Mouse (Mus musculus) ovary, postnatal 14 days (tissue): Measurements from ENCODE around the gene Dgcr8.
A peak's percentile ranks its signal among the peaks of the same experiment; 100 is the strongest.

Source experiments
- DNase-seq: peaks from one replicate; pipeline ENCODE4 v3.0.0; 2022; ENCODE audit warnings: low spot score

Gene Dgcr8

DNA sequence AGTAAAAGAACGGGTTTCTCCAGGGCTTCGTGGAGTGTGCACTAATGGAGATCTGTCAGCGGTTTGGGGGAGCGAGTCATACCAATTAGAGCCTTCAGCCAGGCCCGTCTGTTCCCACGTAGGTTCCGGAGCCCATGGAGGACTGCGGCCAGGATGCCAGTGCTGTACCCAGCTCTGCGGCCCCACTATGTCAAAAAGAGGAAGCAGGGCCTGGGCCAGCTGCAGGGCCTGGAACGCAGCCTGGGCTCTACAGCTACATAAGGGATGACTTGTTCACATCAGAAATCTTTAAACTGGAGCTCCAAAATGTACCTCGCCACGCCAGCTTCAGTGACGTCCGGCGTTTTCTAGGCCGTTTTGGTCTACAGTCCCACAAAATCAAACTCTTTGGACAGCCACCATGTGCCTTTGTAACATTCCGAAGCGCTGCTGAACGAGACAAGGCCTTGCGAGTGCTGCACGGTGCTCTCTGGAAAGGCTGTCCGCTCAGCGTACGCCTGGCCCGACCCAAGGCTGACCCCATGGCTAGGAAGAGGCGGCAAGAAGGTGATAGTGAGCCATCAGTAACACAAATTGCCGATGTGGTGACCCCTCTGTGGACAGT lies 39.6 kb downstream of the Dgcr8 start:
- DNase-seq = peak; percentile 38

DNA sequence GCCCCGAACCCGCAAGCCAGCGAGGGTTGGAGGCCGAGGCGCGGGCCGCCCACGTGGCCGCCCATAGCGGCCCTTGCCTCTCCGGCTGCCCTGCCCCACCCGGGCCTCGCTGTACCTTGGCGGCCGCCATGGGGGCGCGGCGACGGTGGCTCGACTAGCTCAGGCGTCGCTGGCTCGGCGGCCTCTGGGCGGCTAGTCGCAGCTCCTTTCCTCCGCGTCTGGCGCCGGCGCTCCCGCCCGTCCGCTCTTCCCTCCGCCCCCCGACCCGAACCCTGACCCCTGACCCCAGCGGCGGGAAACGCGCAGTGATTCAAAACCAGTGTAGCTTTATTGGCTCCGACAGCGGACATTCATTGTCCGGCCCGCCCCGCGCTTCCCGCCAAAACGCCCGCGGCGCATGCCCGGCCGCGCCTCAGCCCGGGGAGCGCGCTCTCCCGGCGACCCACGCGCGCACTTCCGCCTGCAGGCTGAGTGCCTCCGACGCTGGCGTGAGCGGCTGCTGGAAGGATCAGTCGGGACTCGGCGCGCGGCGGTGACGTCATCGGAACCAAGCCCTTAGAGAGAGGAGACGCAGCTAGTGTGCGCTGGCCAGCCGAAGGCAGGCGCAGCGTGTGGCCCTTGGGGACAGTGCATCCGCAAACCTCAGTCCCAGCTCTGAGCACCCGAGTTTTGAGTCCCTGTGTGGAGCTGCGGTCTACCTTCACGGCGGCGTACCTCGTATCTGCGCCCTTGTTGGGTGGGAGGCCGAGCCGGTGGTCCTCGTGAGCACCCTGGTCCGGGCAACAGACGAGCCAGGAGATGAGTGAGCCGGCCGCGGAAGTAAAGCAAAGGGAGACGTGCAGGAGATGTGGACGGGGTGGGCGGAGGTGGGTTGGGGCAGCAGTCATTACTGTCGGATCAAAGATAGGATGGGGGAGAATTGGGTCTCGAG lies 40.3 kb downstream of the Dgcr8 start, which contains the start of the genes Trmt2a and Ranbp1:
Gene Trmt2a, plus strand, starts transcription at position 247 of the 931 bp plus-strand sequence.
Gene Ranbp1, minus strand, starts transcription at position 300 of the 931 bp plus-strand sequence.
- peak; percentile 98 for DNase-seq

DNA sequence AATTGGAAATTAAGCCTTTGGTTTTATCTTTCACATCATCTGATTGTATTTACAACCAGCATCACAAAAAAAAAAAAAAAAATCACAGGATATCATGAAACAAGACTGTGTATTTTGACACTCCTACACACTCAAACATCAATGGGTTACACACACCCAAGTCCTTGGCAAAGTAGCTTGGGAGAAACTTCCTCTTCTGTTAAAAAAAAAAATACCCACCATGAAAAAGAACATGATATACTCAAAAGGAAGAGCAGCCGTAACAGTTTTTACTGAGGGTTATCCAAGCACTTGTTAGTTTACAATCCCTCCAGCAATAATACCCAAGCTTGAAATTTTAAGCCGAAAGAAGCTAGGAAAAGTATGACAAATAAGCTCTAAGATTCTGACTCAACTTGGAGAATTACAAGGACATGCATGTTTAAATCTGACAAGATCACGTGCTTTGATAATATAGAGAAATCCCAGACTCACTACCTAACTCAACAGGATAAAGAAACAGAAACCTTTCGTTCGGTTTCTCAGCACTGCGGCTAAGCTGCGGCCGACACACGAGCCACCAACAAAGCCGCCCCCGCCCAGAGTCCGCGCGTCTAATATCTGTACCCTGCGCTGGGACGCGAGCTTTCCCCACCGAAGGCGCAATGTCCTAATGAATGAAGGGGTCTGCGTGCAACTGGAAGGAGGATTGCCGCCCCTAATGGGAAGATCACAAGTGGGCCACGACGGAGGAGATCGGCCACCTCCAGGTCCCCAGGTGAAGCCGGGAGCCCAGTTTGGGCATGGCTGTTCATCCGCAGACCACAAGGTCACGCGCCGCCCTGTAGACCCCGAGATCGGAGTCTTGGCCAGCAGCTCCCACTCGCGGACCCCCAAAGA lies 41.3 kb downstream of the Dgcr8 start:
- DNase-seq = peak; percentile 31

GRCm38 (mm10) chr16:18241581-18241980 lies 47.5 kb downstream of the Dgcr8 start:
- DNase-seq = no peak

GRCm38 (mm10) chr16:18236676-18237501 lies 52.2 kb downstream of the Dgcr8 start:
- no peak for DNase-seq

DNA sequence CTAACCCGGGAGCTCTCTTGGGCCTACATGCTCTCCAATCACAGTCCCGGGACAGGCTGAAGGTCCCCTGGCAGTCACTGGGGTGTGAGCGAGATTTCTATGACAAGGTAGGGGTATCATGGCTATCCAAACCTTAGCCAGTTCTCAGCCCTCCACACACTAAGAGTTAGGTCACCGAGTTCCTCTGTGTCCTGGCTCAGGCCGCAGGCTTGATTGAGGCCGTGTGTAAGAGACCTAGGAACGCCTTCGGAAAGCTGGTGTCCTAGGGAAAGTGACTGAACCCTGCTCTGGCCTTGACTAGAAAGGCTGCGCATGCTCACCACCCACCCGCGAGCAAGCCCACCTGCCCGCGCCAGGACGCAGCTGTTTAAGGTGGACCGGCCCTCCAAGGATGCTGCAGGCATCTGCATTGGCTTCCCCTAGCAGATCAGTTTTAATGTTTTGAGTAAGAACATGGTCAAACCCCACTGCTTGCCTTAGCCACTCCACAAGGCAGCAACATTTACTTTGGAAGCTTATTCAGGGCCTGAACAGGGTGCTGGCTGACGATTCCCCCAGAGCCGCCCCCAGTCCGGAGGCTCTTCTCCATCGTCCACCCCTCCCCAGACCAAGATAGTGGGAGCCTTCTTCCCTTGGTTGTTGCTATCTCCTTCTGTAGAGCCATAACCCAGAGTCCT lies 53.5 kb downstream of the Dgcr8 start:
- DNase-seq = peak; percentile 57

- DNase-seq = peak; percentile 52
These were observed 54.2 kb downstream of the Dgcr8 start, which contains the start of gene Zdhhc8 for GRCm38 (mm10) chr16:18234671-18235388. Zdhhc8 (minus strand) TSS chr16:18235136.

DNA sequence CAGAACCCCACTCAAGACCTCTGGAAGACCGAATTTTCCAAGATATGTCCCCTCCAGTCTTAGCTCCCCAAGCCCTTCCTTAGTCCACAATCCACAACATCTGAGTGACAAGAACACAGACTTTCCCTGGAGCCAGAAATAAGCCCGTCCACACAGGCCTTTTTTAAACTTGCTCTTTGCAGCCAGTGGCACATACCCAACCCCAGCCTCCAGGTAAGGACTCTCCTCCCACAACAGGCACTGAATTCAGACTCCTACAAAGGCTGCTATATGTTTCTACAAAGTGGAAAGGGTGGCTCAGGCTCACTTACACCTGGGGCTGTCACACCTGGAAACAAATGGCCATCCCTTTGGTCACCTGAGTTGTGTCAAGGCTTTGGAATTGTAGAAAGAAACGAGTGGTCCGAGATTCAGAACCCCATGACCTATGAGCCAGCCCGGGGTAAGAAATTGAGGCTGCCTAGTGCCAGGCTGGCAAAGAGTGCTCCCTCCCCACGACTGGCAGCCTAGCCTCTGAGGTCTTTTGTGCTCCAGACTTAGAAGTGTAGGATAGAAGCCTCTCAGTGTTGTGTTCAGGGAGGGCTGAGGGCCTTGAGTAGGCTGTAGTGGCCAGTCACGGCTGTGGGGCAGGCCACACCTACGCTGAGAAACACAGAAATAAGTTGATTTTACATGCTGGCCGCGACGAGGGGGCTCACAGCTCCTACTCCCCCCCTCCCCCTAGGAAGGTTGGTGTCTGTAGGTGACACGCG lies 55.0 kb downstream of the Dgcr8 start:
- DNase-seq = no peak

DNA sequence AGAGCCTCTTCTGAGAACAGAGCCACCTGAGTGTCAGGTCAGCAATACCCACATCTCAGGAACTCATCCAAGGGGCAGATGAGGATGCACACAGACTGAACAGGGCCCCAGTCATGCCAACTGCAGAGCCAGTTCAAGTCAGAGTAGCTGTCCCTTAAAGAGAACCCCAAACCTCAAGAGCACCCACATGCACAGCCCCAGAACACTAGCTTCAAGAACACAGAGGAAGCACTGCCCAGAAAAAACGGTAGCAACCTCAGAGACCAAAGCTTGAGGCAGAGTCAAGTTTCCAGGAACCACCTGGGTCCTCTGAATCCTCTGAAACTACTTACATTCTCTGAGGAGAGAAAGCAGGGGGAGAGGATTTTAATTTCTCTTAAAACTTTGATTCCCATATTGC lies 55.6 kb downstream of the Dgcr8 start:
- DNase-seq = no peak

DNA sequence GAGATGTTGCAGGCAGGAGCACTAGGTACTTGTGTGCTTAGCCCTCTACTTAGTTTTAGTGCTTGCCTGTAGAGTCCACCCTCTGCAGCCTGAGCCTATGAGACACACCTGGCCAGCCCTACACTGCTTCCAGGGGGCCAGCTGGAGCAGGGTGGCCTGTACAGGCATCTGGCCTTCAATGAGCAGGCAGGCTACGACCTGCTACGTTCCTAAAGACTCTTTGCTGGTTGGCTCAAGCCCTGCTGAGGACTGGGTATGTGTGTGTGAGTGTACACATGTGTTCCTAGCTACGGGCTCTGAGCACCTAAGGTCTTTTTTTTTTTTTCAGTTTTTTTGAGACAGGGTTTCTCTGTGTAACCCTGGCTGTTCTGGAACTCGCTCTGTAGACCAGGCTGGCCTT lies 57.6 kb downstream of the Dgcr8 start:
- DNase-seq = no peak

DNA sequence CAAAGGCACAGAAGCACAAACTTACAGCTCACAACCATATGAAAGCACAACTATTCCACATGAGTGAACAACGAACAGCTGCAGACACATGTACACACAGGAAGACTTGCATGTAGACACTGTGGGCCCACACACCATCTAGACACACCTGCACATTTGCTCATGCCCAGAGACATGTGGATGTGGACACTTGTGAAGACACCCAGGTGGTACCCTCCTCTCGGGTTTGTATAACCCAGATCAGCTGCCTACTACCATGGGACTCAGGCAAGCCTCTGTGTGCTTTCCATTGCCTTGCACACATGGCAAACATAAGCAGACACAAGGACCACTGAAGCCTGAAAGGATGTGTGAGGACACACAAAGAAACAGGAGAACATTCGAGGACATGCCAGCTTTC lies 58.0 kb downstream of the Dgcr8 start:
- no peak for DNase-seq

DNA sequence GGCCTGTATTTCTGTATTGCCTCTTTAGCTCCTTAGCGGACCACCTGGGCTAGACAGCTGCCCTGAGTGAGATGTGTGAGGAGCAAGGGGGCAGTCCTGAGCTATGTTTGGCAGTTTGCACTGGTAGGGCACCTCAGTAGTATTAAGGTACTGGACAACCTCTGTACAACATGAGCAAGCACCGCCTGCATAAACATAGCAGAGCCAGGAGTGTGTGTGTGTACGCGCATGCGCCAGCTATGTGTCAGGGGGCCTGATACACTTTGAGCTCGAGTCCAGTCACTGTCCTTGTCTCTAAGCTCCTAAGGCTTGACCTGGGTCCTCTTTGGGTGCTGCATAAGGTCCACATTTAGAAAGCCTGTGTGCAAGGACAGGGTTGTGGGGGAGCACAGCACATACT lies 58.4 kb downstream of the Dgcr8 start:
- DNase-seq = no peak

GRCm38 (mm10) chr16:18229622-18230021 lies 59.4 kb downstream of the Dgcr8 start:
- no peak for DNase-seq

DNA sequence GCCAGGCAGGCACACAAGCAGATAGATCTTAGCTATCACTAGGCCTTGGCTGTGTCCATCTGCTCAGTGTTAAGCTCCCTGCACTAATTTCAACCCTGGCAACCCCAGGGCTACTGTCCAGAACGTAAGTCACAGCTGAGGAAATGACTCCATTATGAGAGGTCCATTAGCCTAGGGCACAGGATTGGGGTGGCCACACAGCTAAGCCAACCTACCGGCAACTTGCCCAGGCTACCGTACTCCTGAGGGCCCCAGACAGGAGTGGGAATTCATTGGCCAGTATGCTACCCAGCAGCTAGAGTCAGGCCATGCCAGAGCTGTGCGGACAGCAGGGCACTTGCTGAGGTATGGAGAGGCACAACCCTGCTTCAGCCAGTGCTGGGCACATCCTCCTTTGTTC lies 60.2 kb downstream of the Dgcr8 start:
- DNase-seq = no peak

- no peak for DNase-seq
These were observed 61.1 kb downstream of the Dgcr8 start for GRCm38 (mm10) chr16:18227897-18228422.

DNA sequence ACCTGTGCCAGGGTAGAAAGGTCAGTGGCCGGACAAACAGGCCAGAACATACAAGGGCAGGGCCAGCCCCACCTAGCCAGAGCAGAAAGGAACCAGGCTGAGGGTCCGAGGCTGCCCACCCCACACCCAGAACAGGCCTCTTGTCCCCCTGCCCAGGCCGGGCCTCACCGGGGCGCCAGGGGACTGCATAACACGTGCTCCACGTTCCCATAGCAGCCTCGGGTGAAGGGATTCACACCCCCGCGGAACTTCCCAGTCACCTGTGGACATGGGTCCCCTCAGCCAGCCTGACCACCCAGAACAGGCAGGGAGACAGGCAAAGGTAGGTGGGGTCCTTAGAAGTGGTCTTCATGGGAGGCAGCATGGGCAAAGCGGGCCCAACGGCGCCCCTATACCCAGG lies 61.9 kb downstream of the Dgcr8 start:
- no peak for DNase-seq

DNA sequence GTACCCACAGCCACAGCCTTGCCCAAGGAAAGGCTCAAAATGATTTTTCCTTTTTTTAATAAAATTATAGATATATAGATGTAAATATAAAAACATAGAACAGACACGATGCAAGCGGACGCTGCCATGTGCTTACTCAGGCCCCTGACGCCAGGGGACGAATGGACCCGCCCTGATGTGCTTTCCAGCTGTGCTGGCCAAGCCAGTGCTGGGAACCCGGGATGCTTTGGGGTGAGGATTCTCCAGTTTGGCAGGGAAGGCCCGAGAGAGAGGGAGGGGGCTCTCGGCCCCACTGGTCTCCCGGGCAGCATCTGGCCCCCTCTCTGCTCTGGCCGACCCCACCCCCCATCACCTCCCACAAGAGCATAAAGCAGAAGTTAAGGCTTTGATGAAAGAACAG lies 66.9 kb downstream of the Dgcr8 start:
- DNase-seq = no peak

DNA sequence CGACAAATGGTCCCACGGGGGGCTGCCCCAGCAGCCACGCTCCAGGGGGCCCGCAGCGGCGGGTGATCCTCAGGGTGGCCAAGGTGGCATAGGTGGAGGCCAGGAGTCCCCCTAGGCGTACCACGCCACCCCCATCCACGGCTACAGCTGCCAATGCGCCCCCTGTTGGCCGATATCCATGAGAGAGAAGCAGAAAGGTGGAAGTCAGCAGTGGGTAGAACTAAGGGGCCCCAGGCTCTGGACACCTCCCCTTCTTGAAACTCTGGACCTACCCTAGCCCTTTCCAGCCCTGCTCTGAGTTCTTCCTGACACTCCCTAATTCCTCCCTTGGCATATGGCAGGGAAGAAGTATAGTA lies 67.5 kb downstream of the Dgcr8 start:
- DNase-seq = no peak

DNA sequence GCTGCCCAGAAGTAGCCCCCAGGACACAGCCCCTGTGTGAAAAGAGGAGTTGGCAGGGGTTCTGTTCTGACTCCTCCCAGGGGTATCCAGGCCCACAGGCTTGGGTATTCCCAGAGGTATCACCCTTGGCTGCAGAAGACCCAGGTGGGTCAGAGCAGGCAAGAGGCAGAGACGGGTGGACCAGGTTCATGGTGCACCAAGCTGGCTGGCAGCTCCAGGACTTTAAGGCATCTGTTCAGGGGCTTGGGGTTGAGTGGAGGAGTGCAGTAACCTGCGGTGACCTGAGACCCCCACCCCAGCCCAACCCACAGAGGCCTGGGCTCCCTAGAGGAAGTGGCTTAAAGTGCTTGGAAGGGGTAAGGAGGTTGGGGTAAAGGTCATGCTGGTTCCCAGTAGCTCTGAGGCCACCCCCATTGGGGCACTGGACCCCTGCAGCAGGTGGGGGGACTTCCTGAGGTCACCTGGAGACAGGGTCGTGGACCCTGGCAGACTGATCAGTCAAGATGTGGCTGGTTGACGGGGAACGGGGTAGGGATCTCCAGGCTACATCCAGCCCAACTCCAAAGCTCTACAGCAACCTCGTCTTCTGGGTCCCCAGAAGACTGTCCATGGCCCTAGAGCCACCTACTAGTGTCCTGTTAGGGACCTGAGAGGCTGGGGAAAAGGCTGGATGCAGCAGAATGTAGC lies 68.0 kb downstream of the Dgcr8 start:
- DNase-seq = no peak
